Mouse (Mus musculus) monocyte, adult 5-6 weeks (primary cell): ENCODE results near the gene Sigmar1. TPM values are rescaled to one million over a fixed set of nuclear protein-coding genes. Genes with fewer than 3 reads are reported as not detected.

Source experiments
- ATAC-seq: fragments of 153-309, 156-312 bp; replicated peaks from 2 replicates; pipeline ENCODE4 v1.8.0; 2017; ENCODE audit warnings: mild to moderate bottlenecking; ENCODE audit not compliant: low TSS enrichment, insufficient number of reproducible peaks, severe bottlenecking, poor library complexity, low FRiP score
- total RNA-seq: library from RNA; stranded (forward); fragments of 200-1000, 200-491, 200-594 nt; gene quantifications from 3 replicates; pipeline ENCODE4 v1.2.3, GENCODE M21; 2017

The Sigmar1 gene
- total RNA-seq, 1 experiment from 2014 or later: 22.0 TPM

- ATAC-seq: no peak
Measured at GRCm38 (mm10) chr4:41758701-41759100, 2.7 kb upstream of the Sigmar1 start.

- ATAC-seq: no peak
Measured at GRCm38 (mm10) chr4:41758021-41758420, 2.1 kb upstream of the Sigmar1 start.

- no peak for ATAC-seq
Measured at GRCm38 (mm10) chr4:41757321-41757720, 1.4 kb upstream of the Sigmar1 start.

GRCm38 (mm10) chr4:41756440-41756839 is 483 bp upstream of the Sigmar1 start:
- ATAC-seq: no peak

- peak; percentile 36 for ATAC-seq
Measured at GRCm38 (mm10) chr4:41754797-41755337, 1.1 kb downstream of the Sigmar1 start, which contains the start of gene Galt. Gene Galt (plus strand): TSS chr4:41755228.

GRCm38 (mm10) chr4:41745021-41745420 is 10.9 kb downstream of the Sigmar1 start:
- ATAC-seq: no peak

GRCm38 (mm10) chr4:41744131-41744530 is 11.8 kb downstream of the Sigmar1 start:
- no peak for ATAC-seq

GRCm38 (mm10) chr4:41741158-41741560 is 14.8 kb downstream of the Sigmar1 start:
- ATAC-seq: peak; percentile 84

- ATAC-seq: peak; percentile 65
Measured at GRCm38 (mm10) chr4:41740380-41741157, 15.4 kb downstream of the Sigmar1 start.

- no peak for ATAC-seq
Measured at GRCm38 (mm10) chr4:41739260-41739659, 16.7 kb downstream of the Sigmar1 start.

GRCm38 (mm10) chr4:41738256-41738603 is 17.7 kb downstream of the Sigmar1 start:
- ATAC-seq: no peak

- peak; percentile 44; the same call in 1 of the 2 replicates for ATAC-seq
Measured at GRCm38 (mm10) chr4:41737602-41738255, 18.2 kb downstream of the Sigmar1 start.

- ATAC-seq: no peak
Measured at GRCm38 (mm10) chr4:41731052-41731765, 24.7 kb downstream of the Sigmar1 start, which contains the start of gene Arid3c. Gene Arid3c (minus strand): TSS chr4:41731142.

- no peak for ATAC-seq
Measured at GRCm38 (mm10) chr4:41726826-41727621, 28.9 kb downstream of the Sigmar1 start.

- ATAC-seq: peak; percentile 98
Measured at GRCm38 (mm10) chr4:41722918-41723351, 33.0 kb downstream of the Sigmar1 start, which contains the start of gene Dctn3. Gene Dctn3 (minus strand): TSS chr4:41723170.

- no peak for ATAC-seq
Measured at GRCm38 (mm10) chr4:41716834-41717233, 39.1 kb downstream of the Sigmar1 start.

GRCm38 (mm10) chr4:41715596-41715995 is 40.4 kb downstream of the Sigmar1 start:
- ATAC-seq: no peak

- no peak for ATAC-seq
Measured at GRCm38 (mm10) chr4:41715082-41715481, 40.9 kb downstream of the Sigmar1 start.
